8 mouse cellular contexts compared by ENCODE assay signal in the genomic region with DNA sequence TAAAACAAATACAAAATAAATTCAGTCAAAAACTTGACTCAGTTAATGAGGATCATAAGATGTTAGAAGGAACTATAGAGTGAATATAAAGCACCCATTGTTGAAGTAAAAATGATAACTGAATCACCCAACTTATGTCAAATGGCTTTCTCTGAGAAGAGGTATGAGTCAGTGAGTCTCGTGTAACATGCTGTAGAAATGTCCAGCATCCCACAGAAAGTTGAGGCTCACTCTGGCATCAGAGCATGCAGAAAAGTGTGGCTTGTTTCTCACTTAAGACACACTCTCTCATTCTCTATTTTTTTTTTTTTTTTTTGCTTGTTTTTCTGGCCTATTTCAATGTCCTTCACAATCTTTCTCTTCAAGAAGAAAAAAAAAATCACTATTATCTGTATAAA. TPM values are rescaled to one million over a fixed set of nuclear protein-coding genes. Genes with fewer than 3 reads are reported as not detected.
DNase-seq lines count a peak whose midpoint lies in the region; ATAC-seq and TF ChIP-seq lines count a peak whose summit lies in the region.

No protein-coding gene starts in this region.

- peaks cover 26% of the 10 kb centered on the region for H3K36me3 ChIP-seq in heart, adult 2 months (ENCODE audit: control insufficient read depth, insufficient read depth, low read length)
- H3K36me3 ChIP-seq in C2C12 (ENCODE audit: control insufficient read depth, insufficient read depth): peaks cover 18% of the 10 kb centered on the region
- peaks cover 7% of the 10 kb centered on the region; the same call in 1 of the 2 replicates for H3K36me3 ChIP-seq in forebrain, embryonic 13.5 days (ENCODE audit: poor library complexity, severe bottlenecking)
- H3K36me3 ChIP-seq in liver, embryonic 15.5 days (replicated peaks): peaks cover 6% of the 10 kb centered on the region; the same call in 1 of the 2 replicates

- TF ChIP-seq POLR2A in heart, adult 2 months (IDR thresholded peaks at IDR 0.05; ENCODE audit: insufficient read depth, low read depth, low read length): no peak

- no peaks in the 10 kb centered on the region for H3K27me3 ChIP-seq in heart, adult 2 months (ENCODE audit: control insufficient read depth, insufficient read depth, low read length)
- H3K27me3 ChIP-seq in C2C12 (ENCODE audit: control insufficient read depth, insufficient read depth, insufficient read length): no peaks in the 10 kb centered on the region
- H3K27me3 ChIP-seq in forebrain, embryonic 13.5 days: no peaks in the 10 kb centered on the region
- H3K27me3 ChIP-seq in liver, embryonic 15.5 days: no peaks in the 10 kb centered on the region

- peaks cover 10% of the 10 kb centered on the region for H3K79me2 ChIP-seq in heart, adult 2 months (replicated peaks; ENCODE audit: control insufficient read depth, insufficient read depth, low read length)
- H3K79me2 ChIP-seq in C2C12 (ENCODE audit: control insufficient read depth, insufficient read depth): peaks cover 41% of the 10 kb centered on the region

- peaks cover 7% of the 10 kb centered on the region for H3K4me1 ChIP-seq in heart, adult 2 months (ENCODE audit: control insufficient read depth, insufficient read depth, low read length)
- H3K4me1 ChIP-seq in forebrain, embryonic 13.5 days: peaks cover 36% of the 10 kb centered on the region
- peaks cover 34% of the 10 kb centered on the region for H3K4me1 ChIP-seq in liver, embryonic 15.5 days (replicated peaks)

- no peak for DNase-seq in heart, adult 2 months
- no peak for DNase-seq in heart, postnatal 25 days (ENCODE audit: low spot score)
- DNase-seq in urinary bladder, postnatal 25 days (ENCODE audit: low spot score): no peak
- DNase-seq in right cerebral cortex, postnatal 36 days (ENCODE audit: low spot score in 2 of 2): no peak
- no peak for DNase-seq in thymus, postnatal 36 days

- H3K4me2 ChIP-seq in forebrain, embryonic 13.5 days: peak overlapping the region; percentile 82
- peak overlapping the region; percentile 83 for H3K4me2 ChIP-seq in liver, embryonic 15.5 days

- H3K4me3 ChIP-seq in heart, adult 2 months: peak overlapping the region; percentile 73
- peak overlapping the region; percentile 74 for H3K4me3 ChIP-seq in C2C12 (ENCODE audit: insufficient read depth, poor library complexity, severe bottlenecking)
- peak overlapping the region; percentile 78 for H3K4me3 ChIP-seq in forebrain, embryonic 13.5 days
- peak overlapping the region; percentile 69 for H3K4me3 ChIP-seq in liver, embryonic 15.5 days (replicated peaks)

- TF ChIP-seq EP300 in heart, adult 2 months (IDR thresholded peaks at IDR 0.05; ENCODE audit: insufficient read depth, low read depth, low read length): no peak

- H3K79me3 ChIP-seq in C2C12 (ENCODE audit: low read depth): peaks cover 39% of the 10 kb centered on the region

- H3K9ac ChIP-seq in heart, adult 2 months (ENCODE audit: low read depth, low read length): no peak overlapping the region
- peak overlapping the region; percentile 93 for H3K9ac ChIP-seq in forebrain, embryonic 13.5 days
- peak overlapping the region; percentile 73 for H3K9ac ChIP-seq in liver, embryonic 15.5 days

- peak overlapping the region; percentile 99 for H3K27ac ChIP-seq in heart, adult 2 months
- peak overlapping the region; percentile 96 for H3K27ac ChIP-seq in forebrain, embryonic 13.5 days
- H3K27ac ChIP-seq in liver, embryonic 15.5 days (replicated peaks): peak overlapping the region; percentile 92

- no peaks in the 10 kb centered on the region for H3K9me3 ChIP-seq in forebrain, embryonic 13.5 days (replicated peaks)
- no peaks in the 10 kb centered on the region for H3K9me3 ChIP-seq in liver, embryonic 15.5 days (replicated peaks)

- intact Hi-C loops in heart, adult 2 months (cut with DNase I): loop anchor here (1.0 to 5.0 kb wide), 2 partner anchors 51 to 247 kb away; a partner anchor contains a TSS
- intact Hi-C loops in heart, postnatal 25 days (cut with DNase I): loop anchor here (5.0 kb wide), 1 partner anchor 51 kb away; a partner anchor contains a TSS

- 15% methylated on average over 1 of the region's 1 CpGs for WGBS in heart, adult 2 months
- WGBS in forebrain, embryonic 13.5 days: 40% methylated on average over 1 of the region's 1 CpGs
- WGBS in liver, embryonic 15.5 days (ENCODE audit: insufficient replicate concordance): 16% methylated on average over 1 of the region's 1 CpGs

- TF ChIP-seq CTCF in heart, adult 2 months (IDR thresholded peaks at IDR 0.05): no peak
- no peak for TF ChIP-seq CTCF in C2C12 (IDR thresholded peaks at IDR 0.05; ENCODE audit: control insufficient read depth, insufficient read depth, insufficient read length)

- no peak for ATAC-seq in forebrain, embryonic 13.5 days
- ATAC-seq in liver, embryonic 15.5 days (ENCODE audit: insufficient read depth): no peak

- no peak overlapping the region for H3ac ChIP-seq in C2C12 (ENCODE audit: control insufficient read depth, insufficient read length, low read depth)

TF ChIP-seq in C2C12, 6 proteins besides CTCF, POLR2A, EP300 and RAD21:
- TF ChIP-seq USF1 (IDR thresholded peaks at IDR 0.05; ENCODE audit: low read depth): no peak
- no peak for TF ChIP-seq MYOG (IDR thresholded peaks at IDR 0.05; ENCODE audit: control insufficient read depth, extremely low read depth, insufficient read length)
- TF ChIP-seq MYOD1 (IDR thresholded peaks at IDR 0.05; ENCODE audit: control insufficient read depth, insufficient read length, low read depth): no peak
- no peak for TF ChIP-seq MAX (IDR thresholded peaks at IDR 0.05)
- no peak for TF ChIP-seq FOSL1 (IDR thresholded peaks at IDR 0.05; ENCODE audit: insufficient read depth, low read length, poor library complexity, severe bottlenecking)
- TF ChIP-seq CEBPB (IDR thresholded peaks at IDR 0.05; ENCODE audit: low read depth): no peak
TF ChIP-seq in C2C12: peak in this region for 0.

RNA-seq across cellular contexts. Expression of a gene that starts 0.5 kb away (rescaled TPM):
- 100 to 1,000 TPM; 366 to 372 TPM for total RNA-seq in heart, adult 2 months (2021)
- 314 and 519 TPM in 2 replicates for polyA plus RNA-seq in heart, adult 2 months (2012; rRNA removed)
- total RNA-seq in heart, postnatal 25 days (2021): 100 to 1,000 TPM; 332 to 350 TPM
- polyA plus RNA-seq in C2C12 (2012; fragmentation: generic; extraction: Trizol): 253 TPM
- 243 and 246 TPM in 2 replicates for polyA plus RNA-seq in forebrain, embryonic 13.5 days (2015; fragmentation: Nextera tagmentation; extraction: Ambion mirVana)
- 61.3 and 69.2 TPM in 2 replicates for polyA plus RNA-seq in liver, embryonic 15.5 days (2015; fragmentation: Nextera tagmentation; extraction: Ambion mirVana)

RNA-seq across cellular contexts. Expression of a gene that starts 26.7 kb away (rescaled TPM):
- not detected for total RNA-seq in heart, adult 2 months (2021)
- polyA plus RNA-seq in heart, adult 2 months (2012; rRNA removed): not detected in 2 replicates
- not detected for total RNA-seq in heart, postnatal 25 days (2021)
- polyA plus RNA-seq in C2C12 (2012; fragmentation: generic; extraction: Trizol): 0.16 TPM
- 0.09 and 0.25 TPM in 2 replicates for polyA plus RNA-seq in forebrain, embryonic 13.5 days (2015; fragmentation: Nextera tagmentation; extraction: Ambion mirVana)
- polyA plus RNA-seq in liver, embryonic 15.5 days (2015; fragmentation: Nextera tagmentation; extraction: Ambion mirVana): 0.09 and 0.17 TPM in 2 replicates

RNA-seq across cellular contexts. Expression of a gene that starts 52.7 kb away (rescaled TPM):
- 1 to 10 TPM; 9.0 to 9.5 TPM for total RNA-seq in heart, adult 2 months (2021)
- 3.4 and 5.9 TPM in 2 replicates for polyA plus RNA-seq in heart, adult 2 months (2012; rRNA removed)
- total RNA-seq in heart, postnatal 25 days (2021): 10 to 100 TPM; 12.6 to 12.9 TPM
- polyA plus RNA-seq in C2C12 (2012; fragmentation: generic; extraction: Trizol): 9.1 TPM
- 21.3 and 27.1 TPM in 2 replicates for polyA plus RNA-seq in forebrain, embryonic 13.5 days (2015; fragmentation: Nextera tagmentation; extraction: Ambion mirVana)
- polyA plus RNA-seq in liver, embryonic 15.5 days (2015; fragmentation: Nextera tagmentation; extraction: Ambion mirVana): 0.96 and 1.2 TPM in 2 replicates
